Mouse (Mus musculus) yolk sac, embryonic 10.5 days (tissue): ENCODE data around the gene Stk26.

Experiments
- DNase-seq: peaks from one replicate; pipeline ENCODE4 v3.0.0-alpha.2; 2017; ENCODE audit warnings: low spot score

Gene Stk26

DNA sequence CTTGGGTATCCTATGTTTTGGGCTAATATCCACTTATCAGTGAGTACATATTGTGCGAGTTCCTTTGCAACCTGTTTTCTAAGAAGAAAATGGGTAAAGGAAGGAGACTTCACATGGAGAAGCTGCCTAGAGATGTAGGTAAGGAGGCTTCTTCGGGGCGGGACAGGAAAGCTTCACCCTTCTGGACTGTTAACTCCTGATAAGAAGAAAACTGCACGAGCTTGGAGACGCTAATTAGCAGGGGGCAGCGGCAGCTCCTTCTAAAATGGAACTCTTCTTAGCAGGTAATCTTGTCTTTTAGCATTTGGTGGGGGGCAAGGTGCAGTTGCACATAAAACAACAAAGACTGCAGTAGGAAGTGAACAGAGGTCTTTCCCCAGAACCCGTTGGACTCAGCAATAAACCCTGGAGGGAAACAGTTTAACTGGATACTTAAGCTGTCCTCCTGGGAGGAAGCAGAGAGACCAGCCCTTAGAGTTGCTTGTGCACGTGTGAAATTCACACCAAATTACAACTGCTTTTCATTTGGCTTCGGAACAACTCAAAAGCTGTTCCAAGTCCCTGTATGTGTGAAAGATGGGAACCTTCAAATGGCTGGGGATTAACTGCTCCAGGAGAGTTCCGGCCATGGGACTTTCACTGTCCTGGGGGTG, 86.2 kb downstream of the Stk26 start:
- no peak for DNase-seq

DNA sequence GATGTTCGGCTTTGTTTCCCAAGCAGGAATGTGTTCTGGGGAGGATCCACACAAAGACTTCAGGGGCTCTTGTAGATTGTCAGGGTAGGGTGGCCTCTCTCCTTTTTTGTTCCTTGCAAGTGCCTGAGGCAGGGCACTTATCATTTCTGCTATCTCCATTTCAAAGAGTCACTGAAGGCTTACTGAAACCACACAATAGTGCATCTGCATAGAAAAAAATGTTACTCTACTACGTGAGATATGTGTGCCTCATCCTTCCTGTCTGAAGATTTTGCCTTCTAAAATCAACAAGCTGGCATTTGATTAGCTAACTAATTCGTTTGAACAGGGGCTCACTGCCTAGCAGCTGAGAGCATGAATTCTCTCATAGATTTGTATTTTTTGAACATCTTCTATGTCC, 89.5 kb downstream of the Stk26 start:
- no peak for DNase-seq

DNA sequence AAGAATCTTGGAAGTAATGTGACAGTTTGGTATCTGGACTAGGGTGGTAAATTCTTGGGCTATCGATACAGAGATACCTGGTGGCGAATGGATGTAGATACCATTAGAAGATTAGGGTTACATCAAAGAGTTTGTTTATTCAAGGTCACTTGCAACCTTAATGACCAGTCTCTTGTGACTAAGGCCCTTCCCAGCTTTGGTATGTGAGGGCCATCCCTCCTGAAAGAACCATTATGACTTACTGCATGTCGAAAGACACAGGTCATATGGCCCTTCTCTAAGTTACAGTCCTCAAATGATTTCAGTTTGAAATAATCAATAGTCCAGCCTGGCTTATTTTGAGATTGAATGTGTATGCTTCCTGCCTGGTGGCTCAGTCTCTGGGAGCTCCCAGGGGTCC, 96.3 kb downstream of the Stk26 start:
- DNase-seq, result no peak

DNA sequence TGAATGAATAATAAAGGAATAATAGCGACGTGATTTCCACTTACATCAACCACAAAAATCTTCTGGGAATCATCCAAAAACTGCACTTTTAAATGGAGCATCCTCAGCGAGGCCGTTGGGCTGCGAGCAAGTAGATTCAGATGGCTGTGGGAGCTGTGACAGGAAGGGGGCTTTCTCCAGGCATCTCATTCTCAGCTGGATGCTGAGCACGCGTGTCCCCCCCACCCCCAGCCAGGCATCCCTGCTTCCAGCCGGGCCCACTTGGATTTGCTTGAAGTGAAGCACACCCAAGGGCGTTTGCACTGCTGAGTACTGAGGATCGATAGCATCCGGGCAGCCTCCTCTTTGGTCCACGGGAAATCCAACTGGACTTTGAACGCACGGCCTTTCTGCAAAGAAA, 101.8 kb downstream of the Stk26 start, which contains the start of gene Frmd7:
Gene Frmd7 (minus strand): TSS at position 101 of the 400 bp plus-strand sequence.
- no peak for DNase-seq
